Mouse (Mus musculus): ENCODE measurements at regions not wholly inside any gene's neighbourhood (a gene's known extent, or its start where the extent isn't known, plus 50 kb on each side); places are given as distances from the start of the nearest gene placed in this dataset.

- WGBS = 86% methylated on average over 6 of the region's 6 CpGs
- DNase-seq (ENCODE audit: low spot score) = no peak
- Histone ChIP-seq H3K27ac (no peak overlapping the region), H3K9me3 (replicated peaks) (no peaks in the 10 kb centered on the region), H3K27me3 (ENCODE audit: low read depth, poor library complexity, severe bottlenecking) (peaks cover 42% of the 10 kb centered on the region), H3K4me3 (no peak overlapping the region), H3K36me3 (no peaks in the 10 kb centered on the region), H3K4me1 (no peaks in the 10 kb centered on the region)
These were observed 113.6 kb downstream of the Anxa2 start for GRCm38 (mm10) chr9:69566996-69567395.

- H3K9me3 ChIP-seq (replicated peaks) = no peaks in the 10 kb centered on the region
- H3K4me1 ChIP-seq = peaks cover 4% of the 10 kb centered on the region
- no peaks in the 10 kb centered on the region for H3K36me3 ChIP-seq
- H3K27me3 ChIP-seq (ENCODE audit: low read depth, poor library complexity, severe bottlenecking) = peaks cover 25% of the 10 kb centered on the region
- no peak for DNase-seq (ENCODE audit: low spot score)
- 54% methylated on average over 5 of the region's 5 CpGs for WGBS
- no peak overlapping the region for H3K4me3 ChIP-seq
- no peak overlapping the region for H3K27ac ChIP-seq
These were observed 89.8 kb downstream of the Anxa2 start for GRCm38 (mm10) chr9:69543241-69543640.

Data from limb, embryonic 10.5 days (tissue).